Mouse (Mus musculus) neural tube, embryonic 12.5 days (tissue): ENCODE measurements around the gene Olfr275. TPM values are rescaled to one million over a fixed set of nuclear protein-coding genes. Genes with fewer than 3 reads are reported as not detected.
"Not testable (repeated sequence)": the region's sequence is repeated elsewhere in the genome, so short reads cannot be mapped to it uniquely, and the experiment has no call there.

Experiments used
- ATAC-seq: fragments of 200-750 bp; cut with Nextera tagmentation; 2 replicates; pipeline ENCODE4 v1.8.0; 2017; ENCODE audit warnings: low read depth, mild to moderate bottlenecking, moderate TSS enrichment, moderate library complexity; ENCODE audit not compliant: low FRiP score
- H3K27ac ChIP-seq: fragments of 300-500 bp; sonication (generic); 2 replicates; pipeline ENCODE4 v1.5.1; 2016
- H3K27me3 ChIP-seq: fragments of 300-500 bp; sonication (generic); replicated peaks from 2 replicates; pipeline ENCODE4 v1.6.1; 2016; ENCODE audit warnings: mild to moderate bottlenecking
- H3K36me3 ChIP-seq: fragments of 300-500 bp; sonication (generic); 2 replicates; pipeline ENCODE4 v1.6.1; 2016; ENCODE audit warnings: mild to moderate bottlenecking
- H3K4me1 ChIP-seq: fragments of 300-500 bp; sonication (generic); 2 replicates; pipeline ENCODE4 v1.6.1; 2016
- H3K4me2 ChIP-seq: fragments of 300-500 bp; sonication (generic); replicated peaks from 2 replicates; pipeline ENCODE4 v1.6.1; 2016; ENCODE audit warnings: mild to moderate bottlenecking
- H3K4me3 ChIP-seq: fragments of 300-500 bp; sonication (generic); 2 replicates; pipeline ENCODE4 v1.5.1; 2016
- H3K9ac ChIP-seq: fragments of 300-500 bp; sonication (generic); 2 replicates; pipeline ENCODE4 v1.6.1; 2016; ENCODE audit warnings: mild to moderate bottlenecking
- H3K9me3 ChIP-seq: fragments of 300-500 bp; sonication (generic); 2 replicates; pipeline ENCODE4 v1.6.1; 2016; ENCODE audit warnings: mild to moderate bottlenecking
- WGBS: fragments of 180-500 bp; shearing (Covaris S2); methylation state at CpG from one replicate; pipeline ENCODE4 v1.1.7; 2016; 5-methylcytosine and 5-hydroxymethylcytosine counted together
- polyA plus RNA-seq: library from polyadenylated mRNA; unstranded; fragments of >200 nt; fragmentation: Nextera tagmentation; extraction: Ambion mirVana; gene quantifications from 2 replicates; pipeline ENCODE4 v1.2.1, GENCODE M21; 2016

Gene Olfr275
- polyA plus RNA-seq, result not detected in 2 replicates

DNA sequence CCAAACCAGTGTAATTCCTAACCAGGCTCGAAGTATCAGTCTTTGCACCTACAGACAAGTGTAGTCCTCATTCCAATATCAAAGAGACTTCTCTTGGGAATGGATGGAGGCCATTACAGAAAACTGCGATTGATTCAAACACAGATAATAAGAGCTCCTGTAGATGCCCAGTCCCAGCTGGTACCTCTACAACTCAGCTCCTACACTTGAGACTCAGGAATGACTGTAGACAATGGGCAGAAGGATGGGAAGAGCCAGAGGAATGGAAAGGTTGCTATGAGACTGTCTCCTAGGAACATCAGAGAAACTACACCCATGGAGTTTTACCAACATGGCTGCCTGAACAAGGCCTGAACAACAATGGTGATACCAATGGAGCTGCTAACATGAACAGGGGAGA, at the start of gene Olfr275:
Gene Olfr275 (plus strand): TSS at position 301 of the 400 bp plus-strand sequence.
- H3K36me3 ChIP-seq, result no peaks in the 10 kb centered on the region
- 87% methylated on average over 2 of the region's 2 CpGs for WGBS
- H3K27me3 ChIP-seq, result no peaks in the 10 kb centered on the region
- no peak for ATAC-seq
- H3K27ac ChIP-seq, result no peak within 1 kb of the TSS
- no peaks in the 10 kb centered on the region for H3K9me3 ChIP-seq
- H3K4me1 ChIP-seq, result no peaks in the 10 kb centered on the region
- no peak within 1 kb of the TSS for H3K4me3 ChIP-seq
- H3K4me2 ChIP-seq, result no peak within 1 kb of the TSS
- no peak within 1 kb of the TSS for H3K9ac ChIP-seq

DNA sequence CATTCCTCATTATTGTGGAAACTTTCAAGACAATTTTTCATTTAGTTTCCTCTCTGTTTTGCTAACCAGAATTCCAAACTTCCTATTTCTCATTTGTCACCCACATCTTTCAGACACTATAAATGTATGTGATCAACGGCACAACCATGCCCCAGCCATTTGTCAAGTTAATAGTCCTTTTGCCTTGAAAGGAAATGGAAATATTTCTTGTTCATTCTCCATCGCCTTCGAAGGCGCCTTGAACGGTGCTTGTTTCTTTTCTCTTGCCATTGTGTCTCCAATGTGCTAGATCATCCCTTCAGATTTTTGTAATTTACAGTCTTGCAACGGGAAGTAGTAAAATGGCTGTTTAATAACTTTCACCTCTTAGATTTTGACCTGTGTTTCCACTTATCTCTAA, 48.8 kb upstream of the Olfr275 start:
- Histone ChIP-seq H3K4me1 (no peaks in the 10 kb centered on the region), H3K36me3 (no peaks in the 10 kb centered on the region), H3K27ac (no peak overlapping the region), H3K4me3 (no peak overlapping the region), H3K27me3 (no peaks in the 10 kb centered on the region), H3K9ac (no peak overlapping the region), H3K4me2 (no peak overlapping the region), H3K9me3 (no peaks in the 10 kb centered on the region)
- no peak for ATAC-seq
- 67% methylated on average over 6 of the region's 6 CpGs for WGBS

DNA sequence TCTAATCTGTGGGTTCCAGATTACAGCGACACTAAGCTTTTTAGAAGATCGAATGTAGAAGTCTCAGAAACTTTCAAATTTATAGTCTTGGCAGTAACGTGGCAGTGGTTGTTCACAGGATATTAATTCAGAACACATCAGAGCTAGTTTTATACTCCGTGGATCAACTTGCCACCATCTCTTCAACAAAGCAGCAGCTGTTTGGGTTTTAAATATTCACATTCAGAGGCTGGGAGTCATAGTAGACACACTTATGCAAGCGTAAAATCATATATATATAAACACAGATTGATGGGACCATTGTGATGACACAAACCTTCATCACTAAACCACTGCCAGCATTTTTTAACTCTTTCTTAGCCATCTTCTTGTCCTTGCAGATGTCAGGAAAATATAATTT, 42.2 kb upstream of the Olfr275 start:
- H3K9ac ChIP-seq, result no peak overlapping the region
- H3K27ac ChIP-seq, result no peak overlapping the region
- no peaks in the 10 kb centered on the region for H3K9me3 ChIP-seq
- H3K36me3 ChIP-seq, result no peaks in the 10 kb centered on the region
- no peak overlapping the region for H3K4me3 ChIP-seq
- no peaks in the 10 kb centered on the region for H3K27me3 ChIP-seq
- ATAC-seq, result no peak
- H3K4me2 ChIP-seq, result no peak overlapping the region
- H3K4me1 ChIP-seq, result no peaks in the 10 kb centered on the region
- WGBS, result 76% methylated on average over 5 of the region's 5 CpGs

DNA sequence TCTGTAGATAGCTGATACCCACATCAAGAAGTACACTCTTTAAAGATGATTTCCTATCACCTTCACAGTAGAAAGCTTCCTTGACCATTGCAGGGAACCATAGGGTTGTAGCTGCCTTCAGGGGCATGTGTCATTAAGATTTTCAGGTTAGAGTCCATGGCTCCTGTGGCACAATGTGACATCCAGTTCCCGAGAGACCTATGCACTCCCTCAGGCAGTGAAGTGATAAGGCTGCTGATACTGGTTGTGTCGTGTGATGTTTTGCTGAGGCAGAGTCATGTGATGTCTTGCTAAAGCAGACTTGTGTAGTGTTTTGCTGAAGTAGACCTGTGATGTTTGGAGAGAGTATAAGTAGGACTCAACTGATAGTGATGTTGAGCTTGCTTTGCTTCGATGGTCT, 14.4 kb upstream of the Olfr275 start:
- Histone ChIP-seq H3K36me3 (no peaks in the 10 kb centered on the region), H3K4me3 (no peak overlapping the region), H3K9me3 (no peaks in the 10 kb centered on the region), H3K9ac (no peak overlapping the region), H3K27me3 (no peaks in the 10 kb centered on the region), H3K4me2 (no peak overlapping the region), H3K27ac (no peak overlapping the region), H3K4me1 (no peaks in the 10 kb centered on the region)
- WGBS, result 90% methylated on average over 3 of the region's 3 CpGs
- ATAC-seq, result no peak

DNA sequence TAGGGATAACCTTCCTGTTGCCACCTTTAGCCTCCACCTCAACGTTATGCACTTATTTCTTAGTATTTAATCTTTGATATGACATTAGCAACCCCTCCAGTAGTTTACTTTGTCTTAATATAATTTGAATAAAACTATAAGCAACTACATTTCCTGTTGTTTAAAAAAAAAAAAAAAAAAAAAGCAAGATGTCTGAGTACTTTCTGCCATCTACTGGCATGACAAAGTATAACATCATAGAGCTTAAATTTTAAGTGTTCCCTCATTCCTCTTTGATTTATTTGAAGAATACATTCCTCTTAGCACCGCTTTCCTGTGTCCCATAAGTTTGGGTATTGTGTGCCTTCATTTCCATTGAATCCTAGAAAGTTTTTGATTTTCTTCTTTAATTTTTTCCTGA, 2.5 kb upstream of the Olfr275 start:
- H3K4me2 ChIP-seq, result no peak overlapping the region
- no peak overlapping the region for H3K27ac ChIP-seq
- no peaks in the 10 kb centered on the region for H3K4me1 ChIP-seq
- WGBS, result 54% methylated on average over 2 of the region's 2 CpGs
- no peaks in the 10 kb centered on the region for H3K36me3 ChIP-seq
- H3K4me3 ChIP-seq, result no peak overlapping the region
- no peak overlapping the region for H3K9ac ChIP-seq
- H3K27me3 ChIP-seq, result no peaks in the 10 kb centered on the region
- no peak for ATAC-seq
- no peaks in the 10 kb centered on the region for H3K9me3 ChIP-seq

DNA sequence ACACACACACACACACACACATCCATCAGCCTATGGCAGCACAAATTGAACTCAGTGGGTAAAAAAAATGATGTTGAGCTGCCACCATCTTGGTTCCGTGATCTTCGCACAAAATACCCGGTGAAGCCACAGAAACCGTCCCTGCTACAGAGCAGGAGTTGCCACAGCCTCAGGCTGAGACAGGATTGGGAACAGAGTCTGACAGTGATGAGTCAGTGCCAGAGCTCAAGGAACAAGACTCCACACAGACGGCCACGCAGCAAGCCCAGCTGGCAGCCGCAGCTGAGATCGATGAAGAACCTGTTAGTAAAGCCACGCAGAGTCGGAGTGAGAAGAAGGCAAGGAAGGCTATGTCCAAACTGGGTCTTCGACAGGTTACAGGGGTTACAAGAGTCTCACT, 7.0 kb downstream of the Olfr275 start:
- ATAC-seq, result no peak
- no peaks in the 10 kb centered on the region for H3K36me3 ChIP-seq
- H3K4me3 ChIP-seq, result no peak overlapping the region
- no peak overlapping the region for H3K27ac ChIP-seq
- 98% methylated on average over 11 of the region's 11 CpGs for WGBS
- no peak overlapping the region for H3K9ac ChIP-seq
- H3K27me3 ChIP-seq, result no peaks in the 10 kb centered on the region
- H3K9me3 ChIP-seq, result no peaks in the 10 kb centered on the region
- no peak overlapping the region for H3K4me2 ChIP-seq
- no peaks in the 10 kb centered on the region for H3K4me1 ChIP-seq

DNA sequence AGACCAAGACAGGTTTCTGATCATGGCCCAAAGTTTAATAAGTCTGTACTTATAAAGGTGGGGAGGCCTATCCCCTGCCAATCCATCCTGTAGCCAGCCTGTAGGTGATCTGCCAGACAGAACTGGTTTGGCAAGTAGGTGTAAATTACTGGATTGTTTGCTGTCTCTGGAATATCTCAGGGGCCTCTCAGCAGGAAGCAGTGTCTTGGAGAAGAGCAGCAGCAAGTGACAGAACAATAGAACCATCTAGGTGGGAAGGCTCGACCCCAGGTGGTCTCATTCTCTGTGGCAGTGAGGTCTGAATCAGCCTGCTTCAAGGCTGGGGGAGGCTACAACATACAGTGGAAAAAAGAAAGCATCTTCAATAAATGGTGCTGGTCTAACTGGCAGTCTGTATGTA, 31.0 kb downstream of the Olfr275 start:
- not testable (repeated sequence) for H3K4me1 ChIP-seq, H3K4me3 ChIP-seq, H3K9ac ChIP-seq, H3K27me3 ChIP-seq, H3K27ac ChIP-seq, ATAC-seq, H3K9me3 ChIP-seq, H3K36me3 ChIP-seq, H3K4me2 ChIP-seq
- 30% methylated on average over 1 of the region's 1 CpGs for WGBS

DNA sequence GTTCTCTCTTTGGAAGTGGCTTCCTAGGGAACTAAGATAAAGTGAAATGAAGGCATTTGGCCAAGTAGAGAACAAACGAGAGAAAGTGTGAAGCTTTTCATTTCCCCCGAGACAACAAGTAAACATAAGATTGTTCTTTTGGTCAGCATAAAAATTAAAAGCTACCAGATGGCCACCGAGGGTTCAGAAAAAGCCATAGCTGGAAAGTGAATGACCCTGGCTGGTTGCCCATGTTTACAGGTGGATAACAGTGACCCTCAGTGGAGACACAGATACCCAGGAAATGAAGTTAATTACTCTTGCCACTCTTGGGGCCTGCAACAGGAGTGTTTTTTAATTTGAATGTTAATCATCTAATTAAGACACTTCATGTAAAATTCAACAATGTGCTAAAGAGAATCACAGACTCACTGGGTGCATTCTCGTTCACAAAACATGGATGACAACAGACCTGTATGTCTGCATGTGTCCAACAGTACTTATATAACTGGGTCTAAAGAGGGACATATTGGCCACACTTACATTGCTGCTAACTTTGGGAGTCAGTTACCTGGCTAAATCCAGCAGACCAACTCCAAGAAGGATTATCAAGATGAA, 34.7 kb downstream of the Olfr275 start:
- H3K36me3 ChIP-seq, result no peaks in the 10 kb centered on the region
- no peak overlapping the region for H3K9ac ChIP-seq
- H3K4me2 ChIP-seq, result no peak overlapping the region
- H3K4me3 ChIP-seq, result no peak overlapping the region
- H3K4me1 ChIP-seq, result no peaks in the 10 kb centered on the region
- no peak overlapping the region for H3K27ac ChIP-seq
- no peak for ATAC-seq
- 67% methylated on average over 4 of the region's 4 CpGs for WGBS
- no peaks in the 10 kb centered on the region for H3K27me3 ChIP-seq
- no peaks in the 10 kb centered on the region for H3K9me3 ChIP-seq

DNA sequence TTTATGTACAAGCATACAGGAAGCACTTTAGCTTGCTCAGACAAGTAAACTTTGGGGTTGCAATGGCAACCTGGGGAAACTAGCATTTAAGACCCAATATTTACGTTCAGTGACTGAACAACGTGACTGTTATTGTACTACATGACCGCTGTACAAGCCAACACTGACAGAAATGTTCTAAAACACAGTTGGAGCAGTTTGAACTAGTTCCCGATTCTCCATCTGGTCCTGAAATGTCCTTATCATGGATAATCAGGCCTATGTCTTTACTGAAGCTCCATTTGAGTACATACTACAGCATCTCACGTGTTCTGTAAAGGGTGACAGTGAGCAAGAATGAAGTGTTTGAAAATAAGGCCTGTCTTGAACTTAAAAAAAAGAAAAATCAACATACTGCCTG, 35.3 kb downstream of the Olfr275 start:
- Histone ChIP-seq H3K4me2 (no peak overlapping the region), H3K27me3 (no peaks in the 10 kb centered on the region), H3K4me1 (no peaks in the 10 kb centered on the region), H3K9ac (no peak overlapping the region), H3K27ac (no peak overlapping the region), H3K4me3 (no peak overlapping the region), H3K36me3 (no peaks in the 10 kb centered on the region), H3K9me3 (no peaks in the 10 kb centered on the region)
- WGBS, result 93% methylated on average over 5 of the region's 5 CpGs
- no peak for ATAC-seq

DNA sequence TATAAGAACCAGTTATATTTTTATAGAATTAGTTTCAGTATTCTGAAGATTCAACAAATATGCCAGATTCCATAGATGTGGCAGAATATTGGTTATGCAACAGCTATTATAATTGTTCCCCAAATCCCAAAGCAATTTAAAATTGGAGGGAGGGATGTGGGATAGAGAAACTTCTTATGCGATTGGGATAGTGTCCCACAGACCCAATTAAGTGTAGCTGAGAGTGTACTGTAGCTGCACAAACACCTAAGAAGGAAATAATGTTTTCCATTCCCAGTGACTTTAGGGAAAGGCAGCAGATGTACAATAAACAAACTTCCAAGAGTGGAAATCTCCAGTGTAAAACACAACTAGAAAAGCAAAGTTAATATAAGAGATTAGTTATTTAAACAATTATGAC, 44.7 kb downstream of the Olfr275 start, which contains the start of gene Olfr273:
Gene Olfr273 (minus strand): TSS at position 101 of the 400 bp plus-strand sequence.
- H3K36me3 ChIP-seq, result no peaks in the 10 kb centered on the region
- no peak for ATAC-seq
- no peaks in the 10 kb centered on the region for H3K4me1 ChIP-seq
- no peaks in the 10 kb centered on the region for H3K27me3 ChIP-seq
- H3K9me3 ChIP-seq, result no peaks in the 10 kb centered on the region
- H3K4me3 ChIP-seq, result no peak within 1 kb of the TSS
- no peak within 1 kb of the TSS for H3K27ac ChIP-seq
- no peak within 1 kb of the TSS for H3K4me2 ChIP-seq
- WGBS, result 87% methylated on average over 1 of the region's 1 CpGs
- no peak within 1 kb of the TSS for H3K9ac ChIP-seq

DNA sequence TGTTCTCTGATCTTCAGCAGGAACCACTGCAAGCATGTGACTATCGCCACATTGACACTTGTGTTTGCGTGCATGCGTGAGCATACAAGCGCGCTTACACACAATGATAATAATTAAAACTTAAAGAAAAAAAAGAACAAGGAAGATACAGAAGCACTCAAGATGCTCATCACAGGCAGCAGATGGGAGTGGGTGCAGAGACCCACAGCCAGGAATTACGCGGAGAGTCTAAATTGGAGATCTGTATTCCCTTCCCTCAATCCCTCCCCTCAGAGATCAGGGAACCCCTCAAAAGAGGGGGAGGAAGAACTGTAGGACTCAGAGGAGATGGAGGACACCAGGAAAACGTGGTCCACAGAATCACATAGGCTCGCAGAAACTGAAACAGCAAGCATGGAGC, 49.8 kb downstream of the Olfr275 start:
- no peak for ATAC-seq
- 93% methylated on average over 9 of the region's 9 CpGs for WGBS
- no peaks in the 10 kb centered on the region for H3K27me3 ChIP-seq

More for the DNA sequence above, 49.8 kb downstream of the Olfr275 start:
- H3K36me3 ChIP-seq, result no peaks in the 10 kb centered on the region
- H3K4me2 ChIP-seq, result no peak overlapping the region
- H3K9me3 ChIP-seq, result no peaks in the 10 kb centered on the region
- H3K27ac ChIP-seq, result no peak overlapping the region
- no peak overlapping the region for H3K4me3 ChIP-seq
- no peak overlapping the region for H3K9ac ChIP-seq
- no peaks in the 10 kb centered on the region for H3K4me1 ChIP-seq
